Mouse (Mus musculus): ENCODE results near the gene Gm10220.

DNA sequence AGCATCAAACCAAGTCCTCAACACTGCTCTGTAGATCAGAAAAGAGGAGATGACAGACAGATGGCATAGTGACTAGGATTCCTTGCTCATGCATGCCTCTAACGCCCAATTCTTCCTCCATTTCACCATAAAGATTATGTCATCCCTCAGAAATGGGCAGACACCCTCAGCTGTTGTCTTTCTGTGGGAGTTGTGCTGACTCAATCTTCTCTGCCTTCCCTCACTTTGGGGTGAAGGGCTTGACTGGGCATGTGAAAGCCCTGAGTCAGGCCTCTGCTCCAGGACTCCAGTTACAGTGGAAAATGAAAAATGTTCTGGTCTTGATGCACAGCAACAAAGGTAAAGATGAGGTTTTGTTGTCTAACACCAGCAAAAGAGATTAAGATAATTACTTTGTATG, 48.6 kb upstream of the Gm10220 start:
- no peak for TF ChIP-seq CTCF (IDR thresholded peaks at IDR 0.05; ENCODE audit: control insufficient read depth, insufficient read depth, low read length)
- no peak for TF ChIP-seq POLR2A (IDR thresholded peaks at IDR 0.05; ENCODE audit: borderline replicate concordance, control insufficient read depth, low read depth, low read length)
